In genomic region chr7:132824346-132825022, GRCm38 (mm10) we compare ENCODE assay signal across 14 mouse cellular contexts. TPM values are rescaled to one million over a fixed set of nuclear protein-coding genes. Genes with fewer than 3 reads are reported as not detected.
DNase-seq lines count a peak whose midpoint lies in the region; ATAC-seq lines count a peak whose summit lies in the region.
"Had no signal": no experiment of that assay in that cellular context is flagged by ENCODE, and none has a peak within 500 bp of the region (broad histone marks: within the 10 kb centered on the region; RNA-seq: fewer than 3 reads in every experiment).

No protein-coding gene starts in this region.

- no peak overlapping the region for H3K4me2 ChIP-seq in midbrain, embryonic 11.5 days
- H3K4me2 ChIP-seq in forebrain, embryonic 15.5 days (replicated peaks): no peak overlapping the region
- H3K4me2 ChIP-seq: embryonic facial prominence, embryonic 13.5 days; hindbrain, embryonic 14.5 days; limb, embryonic 13.5 days; midbrain, embryonic 13.5 days had no signal

- no peaks in the 10 kb centered on the region for H3K36me3 ChIP-seq in midbrain, embryonic 11.5 days (ENCODE audit: control insufficient read depth, insufficient read depth, low read length)
- peaks cover 52% of the 10 kb centered on the region for H3K36me3 ChIP-seq in midbrain, embryonic 10.5 days
- peaks cover 25% of the 10 kb centered on the region for H3K36me3 ChIP-seq in forebrain, embryonic 15.5 days

- no peak for ATAC-seq in midbrain, embryonic 11.5 days (ENCODE audit: low FRiP score)
- no peak for ATAC-seq in forebrain, embryonic 15.5 days (replicated peaks)
- ATAC-seq: lung, postnatal 0 days; midbrain, embryonic 13.5 days had no signal

- peak; percentile 28 for DNase-seq in midbrain, embryonic 11.5 days (ENCODE audit: low spot score, missing footprints)
- DNase-seq in midbrain, embryonic 10.5 days (ENCODE audit: low spot score): no peak
- peak; percentile 73 for DNase-seq in Muller cell, postnatal 12 days (ENCODE audit: inconsistent ontology term)
- no peak for DNase-seq in spleen, postnatal 4 days (ENCODE audit: low spot score in 2 of 2)
- no peak for DNase-seq in adrenal gland, postnatal 10 days
- DNase-seq in heart, adult 18-20 months: no peak
- DNase-seq: cerebellum, postnatal 14 days; kidney, adult 8-10 months had no signal

- no peaks in the 10 kb centered on the region for H3K9me3 ChIP-seq in midbrain, embryonic 11.5 days (ENCODE audit: control insufficient read depth, low read length)
- no peaks in the 10 kb centered on the region for H3K9me3 ChIP-seq in midbrain, embryonic 10.5 days (replicated peaks)
- H3K9me3 ChIP-seq in forebrain, embryonic 15.5 days: no peaks in the 10 kb centered on the region
- H3K9me3 ChIP-seq: embryonic facial prominence, embryonic 13.5 days; limb, embryonic 13.5 days; midbrain, embryonic 13.5 days had no signal

- no peaks in the 10 kb centered on the region for H3K27me3 ChIP-seq in midbrain, embryonic 11.5 days (ENCODE audit: control insufficient read depth, insufficient read depth, low read length)
- H3K27me3 ChIP-seq in midbrain, embryonic 10.5 days (ENCODE audit: low read depth, poor library complexity, severe bottlenecking): no peaks in the 10 kb centered on the region
- H3K27me3 ChIP-seq in forebrain, embryonic 15.5 days: no peaks in the 10 kb centered on the region
- H3K27me3 ChIP-seq: embryonic facial prominence, embryonic 13.5 days; limb, embryonic 13.5 days; midbrain, embryonic 13.5 days had no signal

- no peak overlapping the region for H3K9ac ChIP-seq in midbrain, embryonic 11.5 days (ENCODE audit: low read length)
- H3K9ac ChIP-seq in forebrain, embryonic 15.5 days (replicated peaks): no peak overlapping the region
- H3K9ac ChIP-seq: embryonic facial prominence, embryonic 13.5 days; hindbrain, embryonic 14.5 days; limb, embryonic 13.5 days; midbrain, embryonic 13.5 days had no signal

- WGBS in midbrain, embryonic 11.5 days: 26% methylated on average over 1 of the region's 1 CpGs
- WGBS in midbrain, embryonic 10.5 days: 30% methylated on average over 1 of the region's 1 CpGs
- 4% methylated on average over 1 of the region's 1 CpGs for WGBS in forebrain, embryonic 15.5 days

- no peak overlapping the region for H3K4me3 ChIP-seq in midbrain, embryonic 11.5 days (ENCODE audit: low read depth, low read length)
- no peak overlapping the region for H3K4me3 ChIP-seq in midbrain, embryonic 10.5 days
- no peak overlapping the region for H3K4me3 ChIP-seq in forebrain, embryonic 15.5 days
- H3K4me3 ChIP-seq: embryonic facial prominence, embryonic 13.5 days; limb, embryonic 13.5 days; midbrain, embryonic 13.5 days had no signal

- no peak overlapping the region for H3K27ac ChIP-seq in midbrain, embryonic 11.5 days (ENCODE audit: low read depth, low read length)
- H3K27ac ChIP-seq in midbrain, embryonic 10.5 days (replicated peaks): no peak overlapping the region
- 0 out of 2 replicates have a peak overlapping the region, but pooled peaks have one; percentile 8 for H3K27ac ChIP-seq in forebrain, embryonic 15.5 days (replicated peaks)
- H3K27ac ChIP-seq: embryonic facial prominence, embryonic 13.5 days; hindbrain, embryonic 14.5 days; limb, embryonic 13.5 days; midbrain, embryonic 13.5 days had no signal

- no peaks in the 10 kb centered on the region for H3K4me1 ChIP-seq in midbrain, embryonic 11.5 days (ENCODE audit: control insufficient read depth, insufficient read depth, low read length)
- H3K4me1 ChIP-seq in midbrain, embryonic 10.5 days: peaks cover 9% of the 10 kb centered on the region; the same call in 1 of the 2 replicates
- H3K4me1 ChIP-seq in forebrain, embryonic 15.5 days: peaks cover 10% of the 10 kb centered on the region
- H3K4me1 ChIP-seq: embryonic facial prominence, embryonic 13.5 days; limb, embryonic 13.5 days had no signal

RNA-seq across cellular contexts. Expression of gene Fam53b, which starts 10.8 kb away (rescaled TPM):
- 17.0 and 17.5 TPM in 2 replicates for polyA plus RNA-seq in midbrain, embryonic 11.5 days (2014; fragmentation: Nextera tagmentation; extraction: Ambion mirVana)
- 23.1 and 25.0 TPM in 2 replicates for polyA plus RNA-seq in midbrain, embryonic 10.5 days (2016; fragmentation: Nextera tagmentation; extraction: Ambion mirVana)
- polyA plus RNA-seq in forebrain, embryonic 15.5 days (2015; fragmentation: Nextera tagmentation; extraction: Ambion mirVana): 27.8 and 34.8 TPM in 2 replicates
- 10 to 100 TPM; 58.4 to 75.1 TPM for total RNA-seq in adrenal gland, postnatal 10 days (2021)
- total RNA-seq in heart, adult 18-20 months (2021): 10 to 100 TPM; 21.3 to 22.5 TPM

RNA-seq across cellular contexts. Expression of gene Eef1akmt2, which starts 28.0 kb away (rescaled TPM):
- polyA plus RNA-seq in midbrain, embryonic 11.5 days (2014; fragmentation: Nextera tagmentation; extraction: Ambion mirVana): 90.3 and 100.0 TPM in 2 replicates
- polyA plus RNA-seq in midbrain, embryonic 10.5 days (2016; fragmentation: Nextera tagmentation; extraction: Ambion mirVana): 80.7 and 82.0 TPM in 2 replicates
- 102 and 108 TPM in 2 replicates for polyA plus RNA-seq in forebrain, embryonic 15.5 days (2015; fragmentation: Nextera tagmentation; extraction: Ambion mirVana)
- 10 to 100 TPM; 20.9 to 27.4 TPM for total RNA-seq in adrenal gland, postnatal 10 days (2021)
- total RNA-seq in heart, adult 18-20 months (2021): 10 to 100 TPM in 1 of 2 experiments, 1 to 10 TPM in 1; 7.3 to 10.4 TPM

RNA-seq across cellular contexts. Expression of gene Abraxas2, which starts 34.5 kb away (rescaled TPM):
- 38.7 and 41.8 TPM in 2 replicates for polyA plus RNA-seq in midbrain, embryonic 11.5 days (2014; fragmentation: Nextera tagmentation; extraction: Ambion mirVana)
- 36.2 and 36.6 TPM in 2 replicates for polyA plus RNA-seq in midbrain, embryonic 10.5 days (2016; fragmentation: Nextera tagmentation; extraction: Ambion mirVana)
- polyA plus RNA-seq in forebrain, embryonic 15.5 days (2015; fragmentation: Nextera tagmentation; extraction: Ambion mirVana): 40.0 and 42.6 TPM in 2 replicates
- 10 to 100 TPM; 31.3 to 33.3 TPM for total RNA-seq in adrenal gland, postnatal 10 days (2021)
- total RNA-seq in heart, adult 18-20 months (2021): 10 to 100 TPM; 21.4 to 21.7 TPM

Comparison
In these comparisons a context has a peak if more than half of its experiments do, and no peak if none do; other contexts are left out.
1. DNase-seq: peak in midbrain, embryonic 11.5 days (single experiment) and Muller cell, postnatal 12 days (single experiment); none in midbrain, embryonic 10.5 days (single experiment), spleen, postnatal 4 days (0 of 2), adrenal gland, postnatal 10 days (single experiment) and heart, adult 18-20 months (0 of 2).